Mouse (Mus musculus): ENCODE data around the gene Josd1. TPM values are rescaled to one million over a fixed set of nuclear protein-coding genes. Genes with fewer than 3 reads are reported as not detected.

Josd1 gene
- polyA plus RNA-seq, 1 experiment from 2014 or later: 20.6 TPM

Other genes with a start within 250 kb of the Josd1 start
- 193 and 218 TPM in 2 replicates for gene Csnk1e, start 232.4 kb downstream of the Josd1 start, polyA plus RNA-seq (2015; fragmentation: Nextera tagmentation; extraction: Ambion mirVana)
- not detected in 2 replicates for gene Kcnj4, start 182.7 kb downstream of the Josd1 start, polyA plus RNA-seq (2015; fragmentation: Nextera tagmentation; extraction: Ambion mirVana)
- gene Kdelr3, start 171.5 kb downstream of the Josd1 start, polyA plus RNA-seq (2015; fragmentation: Nextera tagmentation; extraction: Ambion mirVana): 7.5 and 9.3 TPM in 2 replicates
- 49.8 and 56.8 TPM in 2 replicates for gene Ddx17, start 141.2 kb downstream of the Josd1 start, polyA plus RNA-seq (2015; fragmentation: Nextera tagmentation; extraction: Ambion mirVana)
- gene Dmc1, start 82.8 kb downstream of the Josd1 start, polyA plus RNA-seq (2015; fragmentation: Nextera tagmentation; extraction: Ambion mirVana): 0.51 and 0.77 TPM in 2 replicates
- 4.0 and 5.1 TPM in 2 replicates for gene Fam227a, start 29.0 kb downstream of the Josd1 start, polyA plus RNA-seq (2015; fragmentation: Nextera tagmentation; extraction: Ambion mirVana)
- 101 and 105 TPM in 2 replicates for gene Cby1, start 28.7 kb downstream of the Josd1 start, polyA plus RNA-seq (2015; fragmentation: Nextera tagmentation; extraction: Ambion mirVana)
- 233 and 237 TPM in 2 replicates for gene Tomm22, start 17.1 kb downstream of the Josd1 start, polyA plus RNA-seq (2015; fragmentation: Nextera tagmentation; extraction: Ambion mirVana)
- 51.4 and 53.6 TPM in 2 replicates for gene Gtpbp1, start 2.9 kb upstream of the Josd1 start, polyA plus RNA-seq (2015; fragmentation: Nextera tagmentation; extraction: Ambion mirVana)
- 5.7 and 6.0 TPM in 2 replicates for gene Sun2, start 54.6 kb upstream of the Josd1 start, polyA plus RNA-seq (2015; fragmentation: Nextera tagmentation; extraction: Ambion mirVana)
- 69.0 and 76.5 TPM in 2 replicates for gene Dnal4, start 89.9 kb upstream of the Josd1 start, polyA plus RNA-seq (2015; fragmentation: Nextera tagmentation; extraction: Ambion mirVana)
- 55.0 and 62.1 TPM in 2 replicates for gene Nptxr, start 116.8 kb upstream of the Josd1 start, polyA plus RNA-seq (2015; fragmentation: Nextera tagmentation; extraction: Ambion mirVana)
- 0.74 and 1.3 TPM in 2 replicates for gene Npcd, start 146.3 kb upstream of the Josd1 start, polyA plus RNA-seq (2015; fragmentation: Nextera tagmentation; extraction: Ambion mirVana)
- gene Cbx6, start 146.8 kb upstream of the Josd1 start, polyA plus RNA-seq (2015; fragmentation: Nextera tagmentation; extraction: Ambion mirVana): 73.2 and 73.7 TPM in 2 replicates
- 3.8 and 4.2 TPM in 2 replicates for gene Apobec3, start 203.7 kb upstream of the Josd1 start, polyA plus RNA-seq (2015; fragmentation: Nextera tagmentation; extraction: Ambion mirVana)

Data from midbrain, embryonic 16.5 days (tissue).